ENCODE assay signal across 30 mouse cellular contexts in genomic region chr5:33123658-33124057, GRCm38 (mm10). TPM values are rescaled to one million over a fixed set of nuclear protein-coding genes. Genes with fewer than 3 reads are reported as not detected.
"Had no signal": no experiment of that assay in that cellular context is flagged by ENCODE, and none has a peak within 500 bp of the region (broad histone marks: within the 10 kb centered on the region; RNA-seq: fewer than 3 reads in every experiment).

No protein-coding gene starts in this region.

- H3K27ac ChIP-seq: gastrocnemius, adult 2 months; heart, embryonic 10.5 days; hindbrain, embryonic 10.5 days; hindbrain, embryonic 12.5 days; hindbrain, embryonic 14.5 days; intestine, embryonic 15.5 days; kidney, embryonic 15.5 days; kidney, postnatal 0 days; layer of hippocampus, adult 2 months; left cerebral cortex, adult 2 months; limb, embryonic 10.5 days; limb, embryonic 12.5 days; liver, embryonic 14.5 days had no signal

- H3K4me1 ChIP-seq: heart, embryonic 10.5 days; heart, embryonic 12.5 days; hindbrain, embryonic 10.5 days; hindbrain, embryonic 12.5 days; intestine, embryonic 15.5 days; kidney, embryonic 15.5 days; limb, embryonic 12.5 days had no signal

- H3K36me3 ChIP-seq: heart, embryonic 10.5 days; heart, embryonic 12.5 days; hindbrain, embryonic 10.5 days; hindbrain, embryonic 12.5 days; intestine, embryonic 15.5 days; kidney, embryonic 15.5 days; limb, embryonic 10.5 days; limb, embryonic 12.5 days had no signal

- DNase-seq: gastrocnemius, adult 2 months; gastrocnemius, postnatal 10 days; gastrocnemius, postnatal 25 days; heart, adult 18-20 months; heart, postnatal 10 days; heart, postnatal 4 days; kidney, adult 18-20 months; kidney, adult 9 months; kidney, postnatal 14 days; kidney, postnatal 4 days had no signal

- H3K4me3 ChIP-seq: gastrocnemius, adult 2 months; heart, embryonic 10.5 days; heart, embryonic 12.5 days; hindbrain, embryonic 10.5 days; hindbrain, embryonic 12.5 days; intestine, embryonic 15.5 days; kidney, embryonic 15.5 days; layer of hippocampus, adult 2 months; left cerebral cortex, adult 2 months; limb, embryonic 10.5 days; limb, embryonic 12.5 days had no signal

- H3K9ac ChIP-seq: heart, embryonic 12.5 days; hindbrain, embryonic 12.5 days; hindbrain, embryonic 14.5 days; intestine, embryonic 15.5 days; kidney, embryonic 15.5 days; limb, embryonic 12.5 days; liver, embryonic 14.5 days had no signal

- H3K27me3 ChIP-seq: heart, embryonic 12.5 days; hindbrain, embryonic 12.5 days; intestine, embryonic 15.5 days; kidney, embryonic 15.5 days had no signal

RNA-seq across cellular contexts. Expression of gene Slc5a1, which starts 19.6 kb away (rescaled TPM):
- total RNA-seq: gastrocnemius, adult 2 months; gastrocnemius, postnatal 10 days; gastrocnemius, postnatal 25 days; gastrocnemius, postnatal 4 days; granulocyte monocyte progenitor cell, adult 5-6 weeks; heart, postnatal 4 days; left cerebral cortex, adult 2 months; left cerebral cortex, postnatal 36 days had no signal
- polyA plus RNA-seq: frontal cortex, adult 2 months; heart, embryonic 10.5 days; heart, embryonic 12.5 days; heart, embryonic 14.5 days; hindbrain, embryonic 10.5 days; hindbrain, embryonic 12.5 days; inflammation-experienced regulatory T-cells, adult 6 months; limb, embryonic 10.5 days; limb, embryonic 12.5 days; liver, embryonic 11.5 days; liver, embryonic 14.5 days had no signal
